Mouse (Mus musculus): ENCODE data around the gene Sbpl. TPM values are rescaled to one million over a fixed set of nuclear protein-coding genes. Genes with fewer than 3 reads are reported as not detected.
"Not testable (repeated sequence)": the region's sequence is repeated elsewhere in the genome, so short reads cannot be mapped to it uniquely, and the experiment has no call there.

Sbpl gene
- polyA plus RNA-seq, 1 experiment = 1.6 TPM

DNA sequence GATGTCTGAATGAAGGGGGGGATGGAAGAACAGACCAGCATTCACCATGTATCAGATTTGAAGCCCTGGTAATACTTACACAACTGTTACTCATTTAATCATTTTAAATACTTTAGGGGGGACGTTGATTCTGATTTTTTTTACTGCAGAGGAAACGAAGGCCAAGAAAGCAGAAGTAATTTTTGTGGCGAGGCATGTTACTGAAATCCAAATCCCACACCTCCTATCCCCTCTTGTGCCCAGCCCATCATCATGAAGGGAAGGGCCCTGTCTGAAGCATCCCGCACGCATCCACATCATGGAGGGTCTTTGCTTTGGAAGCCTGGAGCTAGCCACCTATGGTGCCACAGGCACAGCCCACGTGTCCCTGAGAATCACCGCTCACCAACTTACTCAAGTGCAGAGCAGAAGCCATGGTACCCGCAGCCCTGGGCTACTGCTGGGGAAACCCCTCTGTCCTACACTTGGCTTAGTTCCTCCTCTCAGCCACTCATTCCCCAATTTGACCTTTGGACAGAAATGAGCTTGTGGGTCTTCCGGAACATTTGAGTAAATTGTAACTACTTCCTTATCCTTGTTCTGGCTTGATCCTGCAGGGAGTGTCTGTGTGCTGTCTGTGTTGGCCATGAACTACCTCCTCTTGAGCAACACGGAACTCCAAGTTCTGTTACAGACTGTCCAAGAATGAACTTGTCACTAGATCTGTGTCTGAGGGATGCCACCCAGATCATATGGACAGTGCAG lies 11.8 kb upstream of the Sbpl start:
- TF ChIP-seq POLR2A (IDR thresholded peaks at IDR 0.05; ENCODE audit: control insufficient read depth, extremely low read depth, insufficient read depth, low read length, poor library complexity) (no peak), CTCF (IDR thresholded peaks at IDR 0.05; ENCODE audit: borderline replicate concordance, control insufficient read depth, extremely low read depth, insufficient read depth, low read length, poor library complexity) (no peak)
- Histone ChIP-seq H3K36me3 (ENCODE audit: control insufficient read depth, insufficient read depth, low read length) (no peaks in the 10 kb centered on the region), H3K4me1 (replicated peaks; ENCODE audit: control insufficient read depth, insufficient read depth, low read length) (0 out of 2 replicates have a peak, but pooled peaks cover 2% of the 10 kb centered on the region), H3K4me3 (ENCODE audit: control insufficient read depth, insufficient read depth, low read length) (no peak overlapping the region), H3K27ac (ENCODE audit: control insufficient read depth, insufficient read depth, low read length) (no peak overlapping the region), H3K27me3 (ENCODE audit: control insufficient read depth, insufficient read depth, low read length) (no peaks in the 10 kb centered on the region)
- 49% methylated on average over 10 of the region's 10 CpGs for WGBS
- DNase-seq = no peak

DNA sequence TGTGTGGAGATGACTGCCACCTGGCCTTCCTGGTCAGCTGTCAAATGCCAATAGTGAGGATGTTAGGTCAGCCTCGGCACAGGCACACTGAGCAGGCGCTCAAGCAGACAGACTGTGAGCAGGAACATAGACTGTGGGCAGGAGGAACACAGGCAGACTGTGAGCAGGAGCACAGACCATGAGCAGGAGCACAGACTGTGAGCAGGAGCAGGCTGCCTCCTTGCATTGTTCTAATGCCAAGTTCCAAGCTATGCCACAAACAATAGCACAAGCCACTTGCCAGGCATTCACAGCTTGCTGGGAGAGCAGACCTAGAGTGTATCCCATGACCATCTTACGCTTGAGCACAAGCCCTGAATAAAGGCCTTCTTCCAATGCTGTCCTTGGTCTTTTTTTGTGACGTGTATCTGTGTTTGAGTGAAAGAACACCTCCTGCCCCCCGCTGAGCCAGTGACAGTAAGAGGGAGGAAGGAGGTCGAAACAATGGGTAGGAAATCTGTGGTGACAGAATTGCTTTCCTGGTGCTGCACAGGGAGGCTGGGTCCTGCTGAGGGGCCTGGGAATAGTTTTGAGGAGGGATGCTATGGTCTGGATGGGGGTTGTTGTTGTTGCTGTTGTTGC lies 10.8 kb upstream of the Sbpl start:
- Histone ChIP-seq H3K4me1 (replicated peaks; ENCODE audit: control insufficient read depth, insufficient read depth, low read length) (0 out of 2 replicates have a peak, but pooled peaks cover 2% of the 10 kb centered on the region), H3K4me3 (ENCODE audit: control insufficient read depth, insufficient read depth, low read length) (no peak overlapping the region), H3K27me3 (ENCODE audit: control insufficient read depth, insufficient read depth, low read length) (no peaks in the 10 kb centered on the region), H3K27ac (ENCODE audit: control insufficient read depth, insufficient read depth, low read length) (no peak overlapping the region), H3K36me3 (ENCODE audit: control insufficient read depth, insufficient read depth, low read length) (no peaks in the 10 kb centered on the region)
- DNase-seq = no peak
- WGBS = 65% methylated on average over 6 of the region's 6 CpGs
- TF ChIP-seq CTCF (IDR thresholded peaks at IDR 0.05; ENCODE audit: borderline replicate concordance, control insufficient read depth, extremely low read depth, insufficient read depth, low read length, poor library complexity) (no peak), POLR2A (IDR thresholded peaks at IDR 0.05; ENCODE audit: control insufficient read depth, extremely low read depth, insufficient read depth, low read length, poor library complexity) (no peak)

DNA sequence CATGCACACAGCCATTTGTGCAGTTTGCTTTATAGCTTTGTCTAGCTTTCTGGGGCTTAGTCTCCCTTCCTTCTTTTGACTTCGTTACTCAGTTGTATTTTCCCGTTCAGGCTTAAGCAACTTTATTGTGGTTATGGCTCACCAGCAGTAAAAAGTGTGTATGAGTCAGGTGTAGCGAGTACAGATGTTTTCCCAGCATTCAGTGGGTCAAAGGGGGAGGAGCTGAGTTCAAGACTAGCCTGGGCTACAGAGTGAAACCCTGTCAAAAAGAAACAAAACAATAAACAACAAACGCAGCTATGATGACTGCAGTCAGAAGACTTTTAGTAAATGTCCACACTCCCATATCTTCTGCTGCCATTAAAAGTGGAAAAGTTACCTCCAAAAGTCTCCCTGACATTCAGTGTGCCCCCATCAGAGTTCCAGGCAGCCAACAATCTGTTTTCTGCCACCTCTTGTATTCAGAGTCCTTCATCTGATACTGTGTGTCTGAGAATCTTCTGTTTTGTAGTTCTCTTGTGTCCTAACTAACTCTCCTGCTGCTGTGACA lies 6.6 kb upstream of the Sbpl start:
- 25% methylated on average over 4 of the region's 4 CpGs for WGBS
- no peak for TF ChIP-seq POLR2A (IDR thresholded peaks at IDR 0.05; ENCODE audit: control insufficient read depth, extremely low read depth, insufficient read depth, low read length, poor library complexity)
- no peak for TF ChIP-seq CTCF (IDR thresholded peaks at IDR 0.05; ENCODE audit: borderline replicate concordance, control insufficient read depth, extremely low read depth, insufficient read depth, low read length, poor library complexity)
- Histone ChIP-seq H3K27ac (ENCODE audit: control insufficient read depth, insufficient read depth, low read length) (no peak overlapping the region), H3K4me1 (replicated peaks; ENCODE audit: control insufficient read depth, insufficient read depth, low read length) (no peaks in the 10 kb centered on the region), H3K27me3 (ENCODE audit: control insufficient read depth, insufficient read depth, low read length) (no peaks in the 10 kb centered on the region), H3K36me3 (ENCODE audit: control insufficient read depth, insufficient read depth, low read length) (no peaks in the 10 kb centered on the region), H3K4me3 (ENCODE audit: control insufficient read depth, insufficient read depth, low read length) (no peak overlapping the region)
- DNase-seq = no peak

DNA sequence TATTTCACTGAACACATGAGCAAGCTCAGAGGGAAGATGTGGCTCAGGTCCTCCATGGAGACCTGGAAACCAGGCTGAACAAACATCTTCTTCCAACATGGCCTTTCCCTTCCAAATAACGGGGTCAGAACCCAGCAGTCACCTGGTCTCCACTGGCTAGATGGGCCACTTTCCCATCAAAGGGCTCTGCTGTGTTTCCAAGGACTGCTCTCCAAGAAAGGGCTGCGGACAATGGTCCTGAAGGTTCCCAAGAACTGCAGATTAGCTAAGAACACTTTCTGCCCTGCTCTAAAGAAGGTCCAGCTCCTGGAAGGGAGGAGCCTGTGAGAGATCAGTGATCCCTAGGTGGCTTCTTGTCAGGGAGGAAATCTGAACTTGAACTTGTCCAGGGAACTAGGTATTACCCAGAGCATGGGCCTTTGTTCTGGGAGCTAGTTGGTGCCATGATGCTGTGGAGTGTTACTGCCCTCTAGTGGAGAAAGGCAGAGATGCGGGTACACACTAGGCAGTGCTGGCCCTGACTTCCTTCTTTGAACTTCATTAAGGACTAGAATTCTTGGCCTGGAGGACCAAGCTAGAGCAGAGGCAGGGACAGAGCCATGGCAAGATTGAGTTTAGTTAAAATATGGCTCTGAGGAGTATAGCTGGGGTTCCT lies 5.1 kb upstream of the Sbpl start:
- peak; percentile 72 for DNase-seq
- 50% methylated on average over 3 of the region's 3 CpGs for WGBS

DNA sequence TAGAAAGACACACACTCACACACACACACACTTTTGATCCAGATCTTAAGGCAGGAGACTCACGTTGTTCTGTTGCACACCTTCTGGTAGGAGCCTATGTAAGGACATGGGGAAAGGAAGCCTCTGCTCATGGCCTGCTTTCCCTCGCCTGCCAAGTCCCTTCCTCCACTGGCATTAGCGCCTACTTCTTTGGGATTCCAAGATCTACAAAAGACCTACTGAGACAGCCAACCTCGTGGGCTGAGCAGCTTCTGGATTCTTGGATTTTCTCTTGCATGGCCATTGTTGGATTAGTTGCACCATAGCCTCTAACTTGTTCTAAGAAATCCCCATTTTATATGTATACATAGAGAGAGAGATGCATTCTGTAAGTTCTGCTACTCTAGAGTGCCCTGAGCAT lies 4.2 kb downstream of the Sbpl start:
- H3K4me3 ChIP-seq (ENCODE audit: control insufficient read depth, insufficient read depth, low read length); DNase-seq; H3K36me3 ChIP-seq (ENCODE audit: control insufficient read depth, insufficient read depth, low read length); H3K4me1 ChIP-seq (replicated peaks; ENCODE audit: control insufficient read depth, insufficient read depth, low read length); H3K27ac ChIP-seq (ENCODE audit: control insufficient read depth, insufficient read depth, low read length); H3K27me3 ChIP-seq (ENCODE audit: control insufficient read depth, insufficient read depth, low read length): not testable (repeated sequence)
- WGBS = 88% methylated on average over 4 of the region's 4 CpGs

More for the DNA sequence above, 5.1 kb upstream of the Sbpl start:
- no peak overlapping the region for H3K4me3 ChIP-seq (ENCODE audit: control insufficient read depth, insufficient read depth, low read length)
- H3K27me3 ChIP-seq (ENCODE audit: control insufficient read depth, insufficient read depth, low read length) = no peaks in the 10 kb centered on the region
- no peaks in the 10 kb centered on the region for H3K4me1 ChIP-seq (replicated peaks; ENCODE audit: control insufficient read depth, insufficient read depth, low read length)
- H3K27ac ChIP-seq (ENCODE audit: control insufficient read depth, insufficient read depth, low read length) = no peak overlapping the region
- TF ChIP-seq CTCF (IDR thresholded peaks at IDR 0.05; ENCODE audit: borderline replicate concordance, control insufficient read depth, extremely low read depth, insufficient read depth, low read length, poor library complexity) (peak; percentile 46; the same call in 1 of the 2 replicates), POLR2A (IDR thresholded peaks at IDR 0.05; ENCODE audit: control insufficient read depth, extremely low read depth, insufficient read depth, low read length, poor library complexity) (no peak)
- H3K36me3 ChIP-seq (ENCODE audit: control insufficient read depth, insufficient read depth, low read length) = no peaks in the 10 kb centered on the region

DNA sequence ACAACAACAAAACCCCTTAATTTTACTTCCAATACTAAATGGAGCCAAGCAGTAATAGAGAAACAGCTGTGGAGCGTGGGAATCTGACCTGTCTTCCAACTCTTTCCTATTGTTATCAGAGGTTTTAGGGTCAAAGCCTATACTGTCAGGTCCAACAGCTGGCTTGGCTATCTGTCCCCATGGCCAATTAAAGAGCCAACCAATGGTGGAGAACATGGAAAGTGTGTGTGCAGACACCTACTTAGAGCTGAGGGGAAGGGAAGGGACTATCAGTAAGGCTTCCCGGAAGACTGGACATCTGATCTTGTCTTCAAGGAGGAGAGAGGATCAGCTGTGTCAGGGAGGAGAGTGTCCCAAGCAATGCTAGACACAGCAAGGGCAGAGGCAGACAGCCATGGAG lies 6.0 kb downstream of the Sbpl start:
- no peak overlapping the region for H3K27ac ChIP-seq (ENCODE audit: control insufficient read depth, insufficient read depth, low read length)
- TF ChIP-seq POLR2A (IDR thresholded peaks at IDR 0.05; ENCODE audit: control insufficient read depth, extremely low read depth, insufficient read depth, low read length, poor library complexity) (no peak), CTCF (IDR thresholded peaks at IDR 0.05; ENCODE audit: borderline replicate concordance, control insufficient read depth, extremely low read depth, insufficient read depth, low read length, poor library complexity) (no peak)
- no peaks in the 10 kb centered on the region for H3K4me1 ChIP-seq (replicated peaks; ENCODE audit: control insufficient read depth, insufficient read depth, low read length)
- H3K27me3 ChIP-seq (ENCODE audit: control insufficient read depth, insufficient read depth, low read length) = no peaks in the 10 kb centered on the region
- H3K4me3 ChIP-seq (ENCODE audit: control insufficient read depth, insufficient read depth, low read length) = no peak overlapping the region
- DNase-seq = no peak
- H3K36me3 ChIP-seq (ENCODE audit: control insufficient read depth, insufficient read depth, low read length) = no peaks in the 10 kb centered on the region
- WGBS = 94% methylated on average over 2 of the region's 2 CpGs

DNA sequence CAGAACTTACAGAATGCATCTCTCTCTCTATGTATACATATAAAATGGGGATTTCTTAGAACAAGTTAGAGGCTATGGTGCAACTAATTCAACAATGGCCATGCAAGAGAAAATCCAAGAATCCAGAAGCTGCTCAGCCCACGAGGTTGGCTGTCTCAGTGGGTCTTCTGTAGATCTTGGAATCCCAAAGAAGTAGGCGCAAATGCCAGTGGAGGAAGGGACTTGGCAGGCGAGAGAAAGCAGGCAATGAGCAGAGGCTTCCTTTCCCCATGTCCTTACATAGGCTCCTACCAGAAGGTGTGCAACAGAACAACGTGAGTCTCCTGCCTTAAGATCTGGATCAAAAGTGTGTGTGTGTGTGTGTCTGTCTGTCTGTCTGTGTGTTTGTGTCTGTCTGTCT lies 7.6 kb downstream of the Sbpl start:
- H3K4me1 ChIP-seq (replicated peaks; ENCODE audit: control insufficient read depth, insufficient read depth, low read length); H3K27me3 ChIP-seq (ENCODE audit: control insufficient read depth, insufficient read depth, low read length); H3K36me3 ChIP-seq (ENCODE audit: control insufficient read depth, insufficient read depth, low read length); H3K4me3 ChIP-seq (ENCODE audit: control insufficient read depth, insufficient read depth, low read length); DNase-seq; H3K27ac ChIP-seq (ENCODE audit: control insufficient read depth, insufficient read depth, low read length): not testable (repeated sequence)
- 89% methylated on average over 4 of the region's 4 CpGs for WGBS

Data from thymus, adult 2 months (tissue).